Mouse (Mus musculus): ENCODE data around the gene Casp2. TPM values are rescaled to one million over a fixed set of nuclear protein-coding genes. Genes with fewer than 3 reads are reported as not detected.

Gene Casp2
- total and polyA plus RNA-seq, 3 experiments: 24.7 to 47.8 (median 31.6) TPM

DNA sequence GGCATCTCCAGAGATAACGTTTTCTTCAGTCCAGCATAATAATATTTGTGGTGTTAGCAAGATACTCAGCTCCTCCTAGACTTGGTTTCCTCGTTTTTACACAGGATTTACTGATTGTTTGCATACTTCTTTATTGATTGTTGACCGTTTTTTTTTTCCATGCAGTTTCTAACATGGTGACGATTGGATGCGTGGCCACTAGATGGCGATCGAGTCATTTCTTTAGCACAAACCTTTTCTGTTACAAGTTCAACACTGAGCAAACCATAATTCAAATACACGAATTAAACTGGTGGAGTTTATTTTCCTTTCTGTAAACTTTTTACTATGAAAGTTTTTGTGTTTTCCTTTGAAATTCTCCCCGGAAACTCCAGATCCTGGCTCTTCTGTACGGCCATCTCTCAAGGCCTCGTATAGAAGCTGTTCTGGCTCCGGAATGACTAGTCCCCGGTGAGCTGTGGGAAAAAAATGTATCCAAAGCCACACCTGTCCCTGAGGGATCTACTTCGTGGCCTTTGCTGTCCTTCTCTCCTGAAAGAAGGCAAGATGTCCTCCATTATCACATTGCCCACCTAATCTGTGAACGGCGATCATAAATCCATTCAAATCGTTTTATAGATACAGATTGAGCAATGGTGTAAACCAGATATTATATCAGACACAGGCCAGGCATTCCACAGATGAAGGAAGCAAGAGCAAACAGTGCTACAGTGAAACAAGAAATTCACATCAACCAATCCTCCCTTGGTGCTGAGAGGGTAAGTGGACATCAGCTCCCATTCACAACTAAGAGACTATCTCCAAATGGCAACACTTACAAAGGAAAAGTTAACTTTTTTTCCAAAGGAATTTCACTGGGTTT lies 37.3 kb upstream of the Casp2 start (continued):
- no peak for TF ChIP-seq POLR2A (IDR thresholded peaks at IDR 0.05; ENCODE audit: low read depth, low read length)
- no peak for TF ChIP-seq SIN3A (IDR thresholded peaks at IDR 0.05; ENCODE audit: low read length)
- TF ChIP-seq ZNF384 (IDR thresholded peaks at IDR 0.05; ENCODE audit: low read depth, low read length): peak; percentile 88
- no peak for TF ChIP-seq EP300 (IDR thresholded peaks at IDR 0.05; ENCODE audit: low read length)
- TF ChIP-seq MEF2A (IDR thresholded peaks at IDR 0.05; ENCODE audit: borderline replicate concordance, low read depth, low read length): no peak
- no peak for TF ChIP-seq MXI1 (IDR thresholded peaks at IDR 0.05; ENCODE audit: low read depth, low read length)
- peak; percentile 82 for TF ChIP-seq SMC3 (IDR thresholded peaks at IDR 0.05; ENCODE audit: low read depth, low read length)
- peak; percentile 27; the same call in 1 of the 2 replicates for TF ChIP-seq ZC3H11A (IDR thresholded peaks at IDR 0.05; ENCODE audit: low read depth, low read length)
- TF ChIP-seq MYC (IDR thresholded peaks at IDR 0.05; ENCODE audit: low read depth, low read length): no peak

DNA sequence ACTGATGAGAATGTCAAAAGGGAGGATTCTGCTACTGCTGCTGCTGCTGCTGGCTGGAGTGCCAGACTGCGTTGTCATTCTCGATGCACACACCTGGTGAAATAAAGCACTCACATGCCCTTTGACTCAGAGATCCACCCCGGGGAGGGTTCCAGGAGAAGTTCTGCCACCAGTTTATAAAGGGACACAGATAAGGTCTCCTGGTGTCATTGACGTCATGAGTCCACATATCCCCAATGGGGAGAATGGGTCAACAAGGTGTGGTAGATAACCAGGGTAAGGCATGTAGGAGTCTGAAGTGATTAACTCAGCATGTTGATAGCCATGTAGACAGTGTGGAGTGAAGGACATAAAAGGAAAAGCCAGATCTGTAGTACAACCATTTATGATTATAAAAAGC lies 35.2 kb upstream of the Casp2 start:
- Histone ChIP-seq H3K36me3 (replicated peaks in 1 of 2; ENCODE audit: control insufficient read depth in 1 of 2, insufficient read depth in 1 of 2, low read length in 1 of 2) (no peaks in the 10 kb centered on the region), H3K27me3 (replicated peaks) (no peaks in the 10 kb centered on the region), H3K4me1 (ENCODE audit: control insufficient read depth in 1 of 2, insufficient read depth in 2 of 2) (no peaks in the 10 kb centered on the region), H3K27ac (ENCODE audit: insufficient read depth, low read depth) (no peak overlapping the region), H3K4me2 (ENCODE audit: insufficient read depth, low read depth, poor library complexity, severe bottlenecking) (no peak overlapping the region), H3K9ac (ENCODE audit: insufficient read depth, low read depth) (no peak overlapping the region), H3K79me2 (replicated peaks; ENCODE audit: control insufficient read depth, extremely low read depth, insufficient read depth, poor library complexity, severe bottlenecking) (no peaks in the 10 kb centered on the region), H3K4me3 (replicated peaks in 1 of 3; ENCODE audit: low read depth in 2 of 3, low read length in 2 of 3, poor library complexity in 1 of 3) (no peak overlapping the region), H3K9me3 (replicated peaks; ENCODE audit: low read length) (no peaks in the 10 kb centered on the region)
- dilution Hi-C loops (cut with MboI; ENCODE audit: extremely low pct_ligation_motif_present, extremely low pct_unique_long_range_greater_than_20kb, low sequenced_read_pairs) (no loop called here), in situ Hi-C loops (cut with MboI; ENCODE audit: low pct_ligation_motif_present, low pct_unique_long_range_greater_than_20kb, low sequenced_read_pairs) (loop anchor here (10.0 to 25.0 kb wide), 2 partner anchors 95 to 358 kb away; partner anchors contain the start of genes Fam131b and Tcaf3)
- DNase-seq (ENCODE audit: extremely low read depth): no peak
- no peak for TF ChIP-seq RAD21 (IDR thresholded peaks at IDR 0.05; ENCODE audit: low read depth, low read length)
- no peak for TF ChIP-seq SIN3A (IDR thresholded peaks at IDR 0.05; ENCODE audit: low read length)
- TF ChIP-seq ZC3H11A (IDR thresholded peaks at IDR 0.05; ENCODE audit: low read depth, low read length): no peak
- TF ChIP-seq CHD1 (IDR thresholded peaks at IDR 0.05; ENCODE audit: low read depth, low read length): no peak
- no peak for TF ChIP-seq E2F4 (IDR thresholded peaks at IDR 0.05; ENCODE audit: insufficient replicate concordance, low read depth, low read length)
- TF ChIP-seq JUN (IDR thresholded peaks at IDR 0.05; ENCODE audit: insufficient read depth, low read depth, low read length): no peak
- no peak for TF ChIP-seq ETS1 (conservative IDR thresholded peaks at IDR 0.05; ENCODE audit: low read depth, low read length)
- no peak for TF ChIP-seq ZMIZ1 (IDR thresholded peaks at IDR 0.05; ENCODE audit: low read depth, low read length)
- no peak for TF ChIP-seq USF2 (conservative IDR thresholded peaks at IDR 0.05; ENCODE audit: low read depth, low read length)
- no peak for TF ChIP-seq POLR2AphosphoS2 (IDR thresholded peaks at IDR 0.05; ENCODE audit: low read depth, low read length)
- TF ChIP-seq NELFE (IDR thresholded peaks at IDR 0.05; ENCODE audit: low read depth, low read length): no peak
- TF ChIP-seq IRF4 (IDR thresholded peaks at IDR 0.05; ENCODE audit: low read depth, low read length): no peak
- no peak for TF ChIP-seq GABPA (IDR thresholded peaks at IDR 0.05; ENCODE audit: insufficient replicate concordance, low read depth, low read length)
- TF ChIP-seq MAFK (IDR thresholded peaks at IDR 0.05; ENCODE audit: insufficient replicate concordance, low read length): no peak
- no peak for TF ChIP-seq ZNF384 (IDR thresholded peaks at IDR 0.05; ENCODE audit: low read depth, low read length)
- TF ChIP-seq MAZ (IDR thresholded peaks at IDR 0.05; ENCODE audit: low read depth, low read length): no peak
- TF ChIP-seq ZKSCAN1 (IDR thresholded peaks at IDR 0.05; ENCODE audit: borderline replicate concordance, low read depth, low read length): no peak
